Mouse (Mus musculus) cortical plate, adult 2 months (tissue): Measurements from ENCODE around the gene Cfl1.

Experiments used
- CTCF ChIP-seq: fragments of 200-500 bp; IDR thresholded peaks from 2 replicates; pipeline ENCODE4 v1.5.1; 2011; ENCODE audit warnings: mild to moderate bottlenecking, control low read depth, low read length; ENCODE audit not compliant: insufficient read depth; ENCODE audit errors: extremely low read depth
- POLR2A ChIP-seq: fragments of 200-500 bp; IDR thresholded peaks from 2 replicates; pipeline ENCODE4 v1.6.1; 2011; ENCODE audit warnings: mild to moderate bottlenecking, low read length, control low read depth; ENCODE audit not compliant: insufficient read depth; ENCODE audit errors: extremely low read depth

DNA sequence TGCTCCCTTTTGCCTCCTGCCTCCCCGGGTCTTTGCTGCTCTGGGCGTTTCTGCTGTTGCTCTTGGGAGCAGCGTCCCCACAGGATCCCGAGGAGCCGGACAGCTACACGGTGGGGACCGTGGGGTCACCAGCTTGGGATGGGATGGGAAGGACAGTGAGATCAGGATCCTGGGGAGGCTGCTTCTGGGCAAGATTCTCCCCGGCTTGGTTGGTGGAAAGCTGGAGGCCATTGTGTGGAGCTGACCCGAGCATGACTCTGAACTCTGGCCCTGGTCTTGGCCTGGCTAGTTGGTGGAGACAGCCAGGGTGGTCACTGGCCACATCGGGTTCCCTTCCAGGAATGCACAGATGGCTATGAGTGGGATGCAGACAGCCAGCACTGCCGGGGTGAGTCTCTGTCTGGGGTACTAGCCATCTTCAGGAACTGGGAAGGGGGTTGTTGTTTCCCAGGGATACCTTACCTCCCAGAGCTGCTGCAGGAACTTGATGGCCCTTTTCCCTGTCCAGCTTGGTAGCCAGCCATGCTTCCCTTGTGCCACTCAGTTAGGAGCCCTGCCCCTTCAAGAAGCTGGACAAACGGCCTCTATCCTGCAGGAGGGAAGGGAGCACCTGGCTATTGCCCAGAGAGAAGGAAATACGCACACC is 15.1 kb upstream of the Cfl1 start:
- TF ChIP-seq POLR2A (no peak), CTCF (no peak)
